Mouse (Mus musculus) spleen, adult 2 months (tissue): ENCODE measurements around the gene Prtg.

Experiments used
- CTCF ChIP-seq: fragments of 200-500 bp; IDR thresholded peaks from 2 replicates; pipeline ENCODE4 v1.5.1; 2011; ENCODE audit warnings: mild to moderate bottlenecking, inconsistent platforms; ENCODE audit not compliant: insufficient read depth, insufficient read length, insufficient replicate concordance; ENCODE audit errors: extremely low read depth
- POLR2A ChIP-seq: fragments of 200-500 bp; IDR thresholded peaks from 2 replicates; pipeline ENCODE4 v1.6.1; 2011; ENCODE audit warnings: low read depth, low read length, inconsistent platforms

- no peak for TF ChIP-seq POLR2A
- no peak for TF ChIP-seq CTCF
Measured at GRCm38 (mm10) chr9:72949572-72949971, 142.9 kb downstream of the Prtg start.
